ENCODE assay signal across 16 mouse cellular contexts in genomic region chr15:11729381-11729780, GRCm38 (mm10).
DNase-seq lines count a peak whose midpoint lies in the region; ATAC-seq and TF ChIP-seq lines count a peak whose summit lies in the region.
"Had no signal": no experiment of that assay in that cellular context is flagged by ENCODE, and none has a peak within 500 bp of the region (broad histone marks: within the 10 kb centered on the region; RNA-seq: fewer than 3 reads in every experiment).

No protein-coding gene starts in this region.

- DNase-seq in kidney, postnatal 4 days, result peak; percentile 25 to 26
- DNase-seq in kidney, adult 11 months, result no peak
- DNase-seq in stomach, postnatal 0 days (ENCODE audit: low spot score), result no peak
- DNase-seq in yolk sac, embryonic 10.5 days (ENCODE audit: low spot score), result peak; percentile 5
- DNase-seq in urinary bladder, postnatal 36 days (ENCODE audit: low spot score in 2 of 2), result no peak
- no peak for DNase-seq in cerebellum, adult 11 months
- DNase-seq: adrenal gland, postnatal 36 days; cerebellum, postnatal 10 days; kidney, postnatal 10 days; spleen, adult 18-20 months; thymus, postnatal 14 days had no signal

- H3K4me1 ChIP-seq in stomach, embryonic 14.5 days (ENCODE audit: control insufficient read depth, insufficient read depth, low read length), result 0 out of 2 replicates have a peak, but pooled peaks cover 9% of the 10 kb centered on the region
- H3K4me1 ChIP-seq in stomach, postnatal 0 days (replicated peaks; ENCODE audit: control insufficient read depth, insufficient read depth), result no peaks in the 10 kb centered on the region
- H3K4me1 ChIP-seq in lung, embryonic 15.5 days, result peaks cover 5% of the 10 kb centered on the region; the same call in 1 of the 2 replicates
- H3K4me1 ChIP-seq: embryonic facial prominence, embryonic 12.5 days; liver, embryonic 15.5 days had no signal

- TF ChIP-seq CTCF in stomach, postnatal 0 days (IDR thresholded peaks at IDR 0.05; ENCODE audit: low read depth), result no peak

- H3K36me3 ChIP-seq in stomach, embryonic 14.5 days (ENCODE audit: control insufficient read depth, insufficient read depth, low read length), result no peaks in the 10 kb centered on the region
- H3K36me3 ChIP-seq in stomach, postnatal 0 days (ENCODE audit: control insufficient read depth, insufficient read depth, low read length), result no peaks in the 10 kb centered on the region
- no peaks in the 10 kb centered on the region for H3K36me3 ChIP-seq in lung, embryonic 15.5 days
- H3K36me3 ChIP-seq: embryonic facial prominence, embryonic 12.5 days; liver, embryonic 15.5 days had no signal

- ATAC-seq in stomach, embryonic 14.5 days (ENCODE audit: insufficient number of reproducible peaks, insufficient read depth, low FRiP score, low read depth), result peak; percentile 33; the same call in 1 of the 2 replicates
- ATAC-seq in stomach, postnatal 0 days (ENCODE audit: low FRiP score, low TSS enrichment), result no peak
- peak; percentile 85; the same call in 1 of the 2 replicates for ATAC-seq in lung, embryonic 15.5 days (ENCODE audit: borderline replicate concordance, extremely low read depth, low FRiP score, low TSS enrichment)
- ATAC-seq: forebrain, embryonic 16.5 days had no signal

- no peak overlapping the region for H3K27ac ChIP-seq in stomach, embryonic 14.5 days (ENCODE audit: low read length)
- H3K27ac ChIP-seq in stomach, postnatal 0 days (replicated peaks), result no peak overlapping the region
- H3K27ac ChIP-seq in lung, embryonic 15.5 days, result 0 out of 2 replicates have a peak overlapping the region, but pooled peaks have one; percentile 29
- H3K27ac ChIP-seq: embryonic facial prominence, embryonic 12.5 days; liver, embryonic 15.5 days had no signal

- no peak for TF ChIP-seq EP300 in stomach, postnatal 0 days (optimal IDR thresholded peaks at IDR 0.05)

- H3K9me3 ChIP-seq in stomach, embryonic 14.5 days (ENCODE audit: control insufficient read depth, low read depth, low read length), result no peaks in the 10 kb centered on the region
- no peaks in the 10 kb centered on the region for H3K9me3 ChIP-seq in stomach, postnatal 0 days (ENCODE audit: control insufficient read depth, low read length)
- H3K9me3 ChIP-seq in lung, embryonic 15.5 days, result no peaks in the 10 kb centered on the region
- H3K9me3 ChIP-seq: embryonic facial prominence, embryonic 12.5 days; liver, embryonic 15.5 days had no signal

- H3K9ac ChIP-seq in stomach, embryonic 14.5 days (replicated peaks; ENCODE audit: low read depth, low read length), result no peak overlapping the region
- no peak overlapping the region for H3K9ac ChIP-seq in stomach, postnatal 0 days (ENCODE audit: low read length)
- H3K9ac ChIP-seq in lung, embryonic 15.5 days, result no peak overlapping the region
- H3K9ac ChIP-seq: embryonic facial prominence, embryonic 12.5 days; liver, embryonic 15.5 days had no signal

- no peaks in the 10 kb centered on the region for H3K27me3 ChIP-seq in stomach, embryonic 14.5 days (ENCODE audit: control insufficient read depth, insufficient read depth, low read length)
- H3K27me3 ChIP-seq in stomach, postnatal 0 days (ENCODE audit: control insufficient read depth, insufficient read depth, low read length), result no peaks in the 10 kb centered on the region
- H3K27me3 ChIP-seq in lung, embryonic 15.5 days, result no peaks in the 10 kb centered on the region
- H3K27me3 ChIP-seq: embryonic facial prominence, embryonic 12.5 days; liver, embryonic 15.5 days had no signal

- H3K4me2 ChIP-seq in stomach, embryonic 14.5 days (replicated peaks; ENCODE audit: low read depth, low read length), result no peak overlapping the region
- no peak overlapping the region for H3K4me2 ChIP-seq in stomach, postnatal 0 days (replicated peaks; ENCODE audit: low read depth)
- H3K4me2 ChIP-seq in lung, embryonic 15.5 days, result no peak overlapping the region
- H3K4me2 ChIP-seq: embryonic facial prominence, embryonic 12.5 days; liver, embryonic 15.5 days had no signal

- WGBS in stomach, embryonic 14.5 days, result 10% methylated on average over 3 of the region's 3 CpGs
- 12% methylated on average over 3 of the region's 3 CpGs for WGBS in stomach, postnatal 0 days
- 14% methylated on average over 3 of the region's 3 CpGs for WGBS in lung, embryonic 15.5 days

- H3K4me3 ChIP-seq in stomach, embryonic 14.5 days (ENCODE audit: low read depth, low read length), result no peak overlapping the region
- no peak overlapping the region for H3K4me3 ChIP-seq in stomach, postnatal 0 days (ENCODE audit: low read depth, low read length)
- H3K4me3 ChIP-seq in lung, embryonic 15.5 days, result no peak overlapping the region
- H3K4me3 ChIP-seq: embryonic facial prominence, embryonic 12.5 days; liver, embryonic 15.5 days had no signal

Comparison
In these comparisons a context has a peak if more than half of its experiments do, and no peak if none do; other contexts are left out.
1. DNase-seq: peak in kidney, postnatal 4 days (2 of 2) and yolk sac, embryonic 10.5 days (single experiment); none in kidney, adult 11 months (single experiment), stomach, postnatal 0 days (single experiment), urinary bladder, postnatal 36 days (0 of 2) and cerebellum, adult 11 months (single experiment).